Mouse (Mus musculus): ENCODE data around the gene H13. TPM values are rescaled to one million over a fixed set of nuclear protein-coding genes. Genes with fewer than 3 reads are reported as not detected.

H13 gene
- polyA plus RNA-seq, 1 experiment: 80.5 TPM

- Histone ChIP-seq H3K4me1 (ENCODE audit: control insufficient read depth, insufficient read depth, low read length) (peaks cover 7% of the 10 kb centered on the region; the same call in 1 of the 2 replicates), H3K27ac (ENCODE audit: insufficient read depth, low read length) (no peak overlapping the region), H3K27me3 (ENCODE audit: control insufficient read depth, insufficient read depth, low read length) (no peaks in the 10 kb centered on the region), H3K4me3 (replicated peaks; ENCODE audit: insufficient read depth, low read depth, low read length) (no peak overlapping the region)
- DNase-seq: no peak
- TF ChIP-seq CTCF (IDR thresholded peaks at IDR 0.05; ENCODE audit: borderline replicate concordance, insufficient read depth, low read depth, low read length): peak; percentile 33; the same call in 1 of the 2 replicates
- TF ChIP-seq POLR2A (IDR thresholded peaks at IDR 0.05; ENCODE audit: borderline replicate concordance, insufficient read depth, low read length): no peak
- WGBS: 40% methylated on average over 10 of the region's 10 CpGs
These were observed 73.2 kb downstream of the H13 start for GRCm38 (mm10) chr2:152742435-152742834.

GRCm38 (mm10) chr2:152753944-152754711 is 84.9 kb downstream of the H13 start, which contains the start of gene Cox4i2:
TSS of gene Cox4i2 (plus strand) at chr2:152754173.
- Histone ChIP-seq H3K27me3 (ENCODE audit: control insufficient read depth, insufficient read depth, low read length) (no peaks in the 10 kb centered on the region), H3K4me3 (replicated peaks; ENCODE audit: insufficient read depth, low read depth, low read length) (no peak within 1 kb of the TSS), H3K4me1 (ENCODE audit: control insufficient read depth, insufficient read depth, low read length) (peaks cover 18% of the 10 kb centered on the region), H3K27ac (ENCODE audit: insufficient read depth, low read length) (no peak within 1 kb of the TSS)
- DNase-seq: no peak
- WGBS: 34% methylated on average over 30 of the region's 30 CpGs
- TF ChIP-seq POLR2A (IDR thresholded peaks at IDR 0.05; ENCODE audit: borderline replicate concordance, insufficient read depth, low read length) (no peak), CTCF (IDR thresholded peaks at IDR 0.05; ENCODE audit: borderline replicate concordance, insufficient read depth, low read depth, low read length) (no peak)

- no peaks in the 10 kb centered on the region for H3K27me3 ChIP-seq (ENCODE audit: control insufficient read depth, insufficient read depth, low read length)
- 63% methylated on average over 17 of the region's 17 CpGs for WGBS
- TF ChIP-seq POLR2A (IDR thresholded peaks at IDR 0.05; ENCODE audit: borderline replicate concordance, insufficient read depth, low read length) (no peak), CTCF (IDR thresholded peaks at IDR 0.05; ENCODE audit: borderline replicate concordance, insufficient read depth, low read depth, low read length) (no peak)
- peaks cover 22% of the 10 kb centered on the region for H3K4me1 ChIP-seq (ENCODE audit: control insufficient read depth, insufficient read depth, low read length)
- H3K27ac ChIP-seq (ENCODE audit: insufficient read depth, low read length): no peak overlapping the region
- no peak overlapping the region for H3K4me3 ChIP-seq (replicated peaks; ENCODE audit: insufficient read depth, low read depth, low read length)
- no peak for DNase-seq
These were observed 87.5 kb downstream of the H13 start for GRCm38 (mm10) chr2:152756474-152757393.

GRCm38 (mm10) chr2:152757478-152757877 is 88.2 kb downstream of the H13 start:
- TF ChIP-seq POLR2A (IDR thresholded peaks at IDR 0.05; ENCODE audit: borderline replicate concordance, insufficient read depth, low read length): no peak
- TF ChIP-seq CTCF (IDR thresholded peaks at IDR 0.05; ENCODE audit: borderline replicate concordance, insufficient read depth, low read depth, low read length): no peak
- Histone ChIP-seq H3K27me3 (ENCODE audit: control insufficient read depth, insufficient read depth, low read length) (no peaks in the 10 kb centered on the region), H3K4me3 (replicated peaks; ENCODE audit: insufficient read depth, low read depth, low read length) (no peak overlapping the region), H3K4me1 (ENCODE audit: control insufficient read depth, insufficient read depth, low read length) (peaks cover 22% of the 10 kb centered on the region), H3K27ac (ENCODE audit: insufficient read depth, low read length) (no peak overlapping the region)
- 8% methylated on average over 2 of the region's 2 CpGs for WGBS
- DNase-seq: peak; percentile 62 to 81

Other genes starting within 250 kb of the H13 start
- not detected in 2 replicates for gene Defb23, start 204.8 kb upstream of the H13 start, polyA plus RNA-seq (2012; rRNA removed)
- gene Defb20, start 192.4 kb upstream of the H13 start, polyA plus RNA-seq (2012; rRNA removed): 0.23 TPM in 1 of 2 replicates, not detected in the other
- not detected in 2 replicates for gene Defb22, start 179.3 kb upstream of the H13 start, polyA plus RNA-seq (2012; rRNA removed)
- gene Defb26, start 157.8 kb upstream of the H13 start, polyA plus RNA-seq (2012; rRNA removed): not detected in 2 replicates
- gene Defb28, start 151.2 kb upstream of the H13 start, polyA plus RNA-seq (2012; rRNA removed): not detected in 2 replicates
- gene Defb29, start 129.4 kb upstream of the H13 start, polyA plus RNA-seq (2012; rRNA removed): not detected in 2 replicates
- not detected in 2 replicates for gene Gm17416, start 100.1 kb upstream of the H13 start, polyA plus RNA-seq (2012; rRNA removed)
- gene Defb21, start 96.7 kb upstream of the H13 start, polyA plus RNA-seq (2012; rRNA removed): not detected in 2 replicates
- gene Defb19, start 89.1 kb upstream of the H13 start, polyA plus RNA-seq (2012; rRNA removed): not detected in 2 replicates
- not detected in 2 replicates for gene Defb45, start 70.1 kb upstream of the H13 start, polyA plus RNA-seq (2012; rRNA removed)
- gene Defb36, start 65.1 kb upstream of the H13 start, polyA plus RNA-seq (2012; rRNA removed): not detected in 2 replicates
- not detected in 2 replicates for gene Defb25, start 46.4 kb upstream of the H13 start, polyA plus RNA-seq (2012; rRNA removed)
- gene Rem1, start 42.5 kb upstream of the H13 start, polyA plus RNA-seq (2012; rRNA removed): 0.76 and 0.90 TPM in 2 replicates
- gene Mcts2, start 17.6 kb downstream of the H13 start, polyA plus RNA-seq (2012; rRNA removed): 19.2 and 19.9 TPM in 2 replicates
- 63.8 and 68.7 TPM in 2 replicates for gene Id1, start 66.8 kb downstream of the H13 start, polyA plus RNA-seq (2012; rRNA removed)
- 9.2 and 9.7 TPM in 2 replicates for gene Cox4i2, start 84.7 kb downstream of the H13 start, polyA plus RNA-seq (2012; rRNA removed)
- gene Bcl2l1, start 162.3 kb downstream of the H13 start, polyA plus RNA-seq (2012; rRNA removed): 141 and 142 TPM in 2 replicates
- gene Tpx2, start 178.5 kb downstream of the H13 start, polyA plus RNA-seq (2012; rRNA removed): 1.2 TPM in 2 replicates
- not detected in 2 replicates for gene Mylk2, start 241.9 kb downstream of the H13 start, polyA plus RNA-seq (2012; rRNA removed)

All from cerebellum, adult 2 months (tissue).